ENCODE assay signal across 20 mouse cellular contexts in genomic region chr7:29541186-29541585, GRCm38 (mm10). TPM values are rescaled to one million over a fixed set of nuclear protein-coding genes. Genes with fewer than 3 reads are reported as not detected.
A peak's percentile ranks its signal among the peaks of the same experiment; 100 is the strongest.
DNase-seq lines count a peak whose midpoint lies in the region; TF ChIP-seq lines count a peak whose summit lies in the region.
"Had no signal": no experiment of that assay in that cellular context is flagged by ENCODE, and none has a peak within 500 bp of the region (broad histone marks: within the 10 kb centered on the region; RNA-seq: fewer than 3 reads in every experiment).

No protein-coding gene starts in this region.

- no peaks in the 10 kb centered on the region for H3K79me2 ChIP-seq in heart, adult 2 months (replicated peaks; ENCODE audit: control insufficient read depth, insufficient read depth, low read length)

- no peak for TF ChIP-seq CTCF in ES-Bruce4 (IDR thresholded peaks at IDR 0.05; ENCODE audit: low read depth, low read length)
- no peak for TF ChIP-seq CTCF in heart, adult 2 months (IDR thresholded peaks at IDR 0.05)

- peak overlapping the region; percentile 89 for H3K27ac ChIP-seq in ES-Bruce4 (ENCODE audit: insufficient read depth, low read length)
- H3K27ac ChIP-seq in ES-E14 (ENCODE audit: insufficient read depth, low read depth, low read length, poor library complexity, severe bottlenecking): peak overlapping the region; percentile 81; the same call in 1 of the 2 replicates
- H3K27ac ChIP-seq in heart, adult 2 months: no peak overlapping the region
- H3K27ac ChIP-seq: embryonic facial prominence, embryonic 10.5 days; embryonic facial prominence, embryonic 12.5 days; forebrain, embryonic 13.5 days; forebrain, embryonic 15.5 days had no signal

- H3K4me3 ChIP-seq in ES-Bruce4 (ENCODE audit: low read depth, low read length) (no peak overlapping the region), ES-E14 (ENCODE audit: insufficient read depth in 1 of 2, low read depth in 1 of 2, low read length in 2 of 2, poor library complexity in 1 of 2, severe bottlenecking in 1 of 2) (no peak overlapping the region)
- no peak overlapping the region for H3K4me3 ChIP-seq in heart, adult 2 months
- H3K4me3 ChIP-seq: embryonic facial prominence, embryonic 10.5 days; embryonic facial prominence, embryonic 12.5 days; forebrain, embryonic 13.5 days; forebrain, embryonic 15.5 days had no signal

- in situ Hi-C loops in ES-E14 (cut with MboI; ENCODE audit: low sequenced_read_pairs in 2 of 2, unreplicated experiment in 2 of 2): no loop called here

- peaks cover 2% of the 10 kb centered on the region; the same call in 1 of the 2 replicates for H3K9me3 ChIP-seq in ES-Bruce4 (replicated peaks; ENCODE audit: control insufficient read depth, insufficient read depth, low read length, poor library complexity, severe bottlenecking)
- H3K9me3 ChIP-seq in ES-E14 (ENCODE audit: control insufficient read depth, insufficient read depth, low read depth, low read length): no peaks in the 10 kb centered on the region
- H3K9me3 ChIP-seq: embryonic facial prominence, embryonic 10.5 days; forebrain, embryonic 13.5 days; forebrain, embryonic 15.5 days; G1E had no signal

- WGBS in heart, adult 2 months: 78% methylated on average over 5 of the region's 5 CpGs

- no peaks in the 10 kb centered on the region for H3K27me3 ChIP-seq in ES-Bruce4 (ENCODE audit: control insufficient read depth, insufficient read depth, low read length, poor library complexity, severe bottlenecking)
- no peaks in the 10 kb centered on the region for H3K27me3 ChIP-seq in heart, adult 2 months (ENCODE audit: control insufficient read depth, insufficient read depth, low read length)
- H3K27me3 ChIP-seq: embryonic facial prominence, embryonic 12.5 days; forebrain, embryonic 13.5 days; forebrain, embryonic 15.5 days had no signal

- H3K4me1 ChIP-seq in ES-Bruce4 (ENCODE audit: control insufficient read depth, insufficient read depth, low read length) (peaks cover 3% of the 10 kb centered on the region), ES-E14 (ENCODE audit: control insufficient read depth in 2 of 2, insufficient read depth in 2 of 2, low read length in 2 of 2, poor library complexity in 1 of 2) (peaks cover 4 to 17% of the 10 kb centered on the region in 2 experiments)
- no peaks in the 10 kb centered on the region for H3K4me1 ChIP-seq in heart, adult 2 months (ENCODE audit: control insufficient read depth, insufficient read depth, low read length)
- H3K4me1 ChIP-seq: embryonic facial prominence, embryonic 10.5 days; embryonic facial prominence, embryonic 12.5 days; forebrain, embryonic 13.5 days; forebrain, embryonic 15.5 days had no signal

- peak; percentile 60; the same call in 1 of the 2 replicates for TF ChIP-seq EP300 in ES-Bruce4 (IDR thresholded peaks at IDR 0.05; ENCODE audit: insufficient read depth, low read depth, low read length)
- no peak for TF ChIP-seq EP300 in heart, adult 2 months (IDR thresholded peaks at IDR 0.05; ENCODE audit: insufficient read depth, low read depth, low read length)

- no peak for DNase-seq in ES-E14 (ENCODE audit: low read depth, low spot score)
- DNase-seq in ZHBTc4 (ENCODE audit: low read depth, low spot score): peak; percentile 83
- DNase-seq in heart, postnatal 36 days: no peak
- DNase-seq in heart, adult 2 months: no peak
- DNase-seq in heart, postnatal 4 days: no peak
- DNase-seq: adrenal gland, adult 8-10 months; adrenal gland, postnatal 14 days; adrenal gland, postnatal 36 days; cerebellum, adult 11-12 months; cerebellum, adult 2 months; cerebellum, adult 9-10 months; cerebellum, postnatal 10 days; cerebellum, postnatal 25 days; forebrain, postnatal 0 days had no signal

- TF ChIP-seq POLR2A in ES-Bruce4 (IDR thresholded peaks at IDR 0.05; ENCODE audit: insufficient read depth, low read length): no peak
- no peak for TF ChIP-seq POLR2A in heart, adult 2 months (IDR thresholded peaks at IDR 0.05; ENCODE audit: insufficient read depth, low read depth, low read length)

- intact Hi-C loops in heart, postnatal 36 days (cut with DNase I): no loop called here
- intact Hi-C loops in heart, adult 2 months (cut with DNase I): no loop called here

- H3K36me3 ChIP-seq in ES-Bruce4 (ENCODE audit: control insufficient read depth, insufficient read depth, low read length, poor library complexity, severe bottlenecking) (no peaks in the 10 kb centered on the region), ES-E14 (ENCODE audit: control insufficient read depth, insufficient read depth, low read length, poor library complexity, severe bottlenecking) (no peaks in the 10 kb centered on the region)
- no peaks in the 10 kb centered on the region for H3K36me3 ChIP-seq in heart, adult 2 months (ENCODE audit: control insufficient read depth, insufficient read depth, low read length)
- H3K36me3 ChIP-seq: embryonic facial prominence, embryonic 10.5 days; embryonic facial prominence, embryonic 12.5 days; forebrain, embryonic 15.5 days; G1E had no signal

- H3K9ac ChIP-seq in ES-Bruce4 (ENCODE audit: low read depth, poor library complexity, severe bottlenecking) (no peak overlapping the region), ES-E14 (ENCODE audit: insufficient read depth, low read depth, low read length, poor library complexity, severe bottlenecking) (no peak overlapping the region; the same call in 1 of the 2 replicates)
- H3K9ac ChIP-seq in heart, adult 2 months (ENCODE audit: low read depth, low read length): no peak overlapping the region
- H3K9ac ChIP-seq: embryonic facial prominence, embryonic 12.5 days; forebrain, embryonic 13.5 days; forebrain, embryonic 15.5 days; forebrain, postnatal 0 days had no signal

TF ChIP-seq in ES-E14, 5 proteins besides CTCF, POLR2A, EP300 and RAD21:
- TF ChIP-seq HCFC1 (IDR thresholded peaks at IDR 0.05; ENCODE audit: borderline replicate concordance, insufficient read depth, low read length): no peak
- no peak for TF ChIP-seq MAFK (IDR thresholded peaks at IDR 0.05; ENCODE audit: insufficient read depth, low read depth, low read length)
- no peak for TF ChIP-seq ZC3H11A (IDR thresholded peaks at IDR 0.05; ENCODE audit: borderline replicate concordance, low read depth, low read length)
- TF ChIP-seq ZNF384 (IDR thresholded peaks at IDR 0.05; ENCODE audit: low read depth, low read length): no peak
- TF ChIP-seq CHD2 (IDR thresholded peaks at IDR 0.05; ENCODE audit: low read depth, low read length): no peak

RNA-seq across cellular contexts. Expression of gene Sipa1l3, which starts 22.7 kb away (rescaled TPM):
- 29.4 and 31.0 TPM in 2 replicates for polyA plus RNA-seq in ES-Bruce4 (2011; ENCODE audit: insufficient read depth, insufficient read length, low read depth, missing spikeins)
- total RNA-seq in ES-E14 (2012; rRNA removed): 27.5 and 33.2 TPM in 2 replicates
- total RNA-seq in heart, postnatal 36 days (2021): 1 to 10 TPM; 8.4 to 9.7 TPM
- total RNA-seq in heart, adult 2 months (2021): 10 to 100 TPM in 1 of 2 experiments, 1 to 10 TPM in 1; 8.9 to 10.7 TPM
- 9.1 and 11.5 TPM in 2 replicates for polyA plus RNA-seq in heart, adult 2 months (2012; rRNA removed)
- total RNA-seq in heart, postnatal 4 days (2021): 10 to 100 TPM; 13.8 to 17.7 TPM
